ENCODE assay signal across 9 mouse cellular contexts in genomic region chr3:148991056-148991455, GRCm38 (mm10). TPM values are rescaled to one million over a fixed set of nuclear protein-coding genes. Genes with fewer than 3 reads are reported as not detected.
DNase-seq lines count a peak whose midpoint lies in the region; ATAC-seq and TF ChIP-seq lines count a peak whose summit lies in the region.
"Had no signal": no experiment of that assay in that cellular context is flagged by ENCODE, and none has a peak within 500 bp of the region (broad histone marks: within the 10 kb centered on the region; RNA-seq: fewer than 3 reads in every experiment).

No protein-coding gene starts in this region.

- 15% methylated on average over 8 of the region's 8 CpGs for WGBS in heart, postnatal 0 days
- 10% methylated on average over 8 of the region's 8 CpGs for WGBS in liver, embryonic 15.5 days (ENCODE audit: insufficient replicate concordance)

- DNase-seq in embryo, embryonic 11 days = peak; percentile 43
- DNase-seq in embryo, embryonic 10 days (ENCODE audit: low spot score) = no peak
- DNase-seq in heart, postnatal 0 days (ENCODE audit: low spot score) = no peak
- DNase-seq in spleen, postnatal 36 days (ENCODE audit: low spot score in 2 of 2) = no peak
- DNase-seq in kidney, postnatal 4 days = no peak

- H3K4me3 ChIP-seq in E14TG2a.4 (replicated peaks; ENCODE audit: low read length) = peak overlapping the region; percentile 88; the same call in 1 of the 2 replicates
- H3K4me3 ChIP-seq in heart, postnatal 0 days (ENCODE audit: low read depth, low read length) = peak overlapping the region; percentile 98
- no peak overlapping the region for H3K4me3 ChIP-seq in liver, embryonic 15.5 days (replicated peaks)

- ATAC-seq in heart, postnatal 0 days (ENCODE audit: insufficient read depth, low read depth) = no peak
- no peak for ATAC-seq in liver, embryonic 15.5 days (ENCODE audit: insufficient read depth)
- ATAC-seq in megakaryocyte progenitor cell, adult 5-6 weeks (replicated peaks; ENCODE audit: poor library complexity) = no peak
- ATAC-seq: activated CD4-positive, CD25-positive, alpha-beta regulatory T cell, adult 4 months had no signal

- H3K27ac ChIP-seq in heart, postnatal 0 days (ENCODE audit: low read depth) = peak overlapping the region; percentile 93
- H3K27ac ChIP-seq in liver, embryonic 15.5 days (replicated peaks) = no peak overlapping the region

- peaks cover 33% of the 10 kb centered on the region for H3K27me3 ChIP-seq in E14TG2a.4 (ENCODE audit: insufficient read depth, low read length)
- H3K27me3 ChIP-seq in heart, postnatal 0 days (ENCODE audit: control insufficient read depth, insufficient read depth, low read length) = no peaks in the 10 kb centered on the region
- H3K27me3 ChIP-seq in liver, embryonic 15.5 days = peaks cover 65% of the 10 kb centered on the region

- no peak for TF ChIP-seq EP300 in heart, postnatal 0 days (IDR thresholded peaks at IDR 0.05; ENCODE audit: low read depth)

- peaks cover 13% of the 10 kb centered on the region; the same call in 1 of the 2 replicates for H3K4me1 ChIP-seq in E14TG2a.4 (replicated peaks; ENCODE audit: low read depth, low read length)
- peaks cover 9% of the 10 kb centered on the region; the same call in 1 of the 2 replicates for H3K4me1 ChIP-seq in heart, postnatal 0 days (ENCODE audit: control insufficient read depth, insufficient read depth)
- peaks cover 7% of the 10 kb centered on the region for H3K4me1 ChIP-seq in liver, embryonic 15.5 days (replicated peaks)

- peak overlapping the region; percentile 91 for H3K4me2 ChIP-seq in heart, postnatal 0 days (ENCODE audit: low read depth, low read length)
- H3K4me2 ChIP-seq in liver, embryonic 15.5 days = peak overlapping the region; percentile 70; the same call in 1 of the 2 replicates

- no peaks in the 10 kb centered on the region for H3K36me3 ChIP-seq in E14TG2a.4 (ENCODE audit: insufficient read depth, low read length)
- no peaks in the 10 kb centered on the region for H3K36me3 ChIP-seq in heart, postnatal 0 days (replicated peaks; ENCODE audit: control insufficient read depth, insufficient read depth, low read length)
- no peaks in the 10 kb centered on the region for H3K36me3 ChIP-seq in liver, embryonic 15.5 days (replicated peaks)

- TF ChIP-seq CTCF in E14TG2a.4 (conservative IDR thresholded peaks at IDR 0.05; ENCODE audit: low read length) = no peak
- TF ChIP-seq CTCF in heart, postnatal 0 days (IDR thresholded peaks at IDR 0.05; ENCODE audit: low read depth) = no peak

- peak overlapping the region; percentile 95 for H3K9ac ChIP-seq in heart, postnatal 0 days (replicated peaks; ENCODE audit: low read depth, low read length)
- no peak overlapping the region for H3K9ac ChIP-seq in liver, embryonic 15.5 days

- H3K9me3 ChIP-seq in E14TG2a.4 (ENCODE audit: low read length) = no peaks in the 10 kb centered on the region
- H3K9me3 ChIP-seq in heart, postnatal 0 days (replicated peaks; ENCODE audit: control insufficient read depth, low read length) = no peaks in the 10 kb centered on the region
- no peaks in the 10 kb centered on the region for H3K9me3 ChIP-seq in liver, embryonic 15.5 days (replicated peaks)

RNA-seq across cellular contexts. Expression of gene Adgrl2, which starts 0.7 kb away (rescaled TPM):
- 32.7 and 59.4 TPM in 2 replicates for total RNA-seq in heart, postnatal 0 days (2014; rRNA removed; ENCODE audit: low replicate concordance)
- 25.6 and 26.6 TPM in 2 replicates for polyA plus RNA-seq in heart, postnatal 0 days (2015; fragmentation: Nextera tagmentation; extraction: Ambion mirVana)
- polyA plus RNA-seq in liver, embryonic 15.5 days (2015; fragmentation: Nextera tagmentation; extraction: Ambion mirVana) = 4.4 and 5.4 TPM in 2 replicates
- total RNA-seq in megakaryocyte progenitor cell, adult 5-6 weeks (2015) = 9.0 and 15.0 TPM in 2 replicates
- total RNA-seq in megakaryocyte progenitor cell, adult 5-6 weeks (2017) = 4.2 and 7.1 TPM in 2 replicates
